Mouse (Mus musculus) liver, embryonic 14.5 days (tissue): ENCODE results near the gene Phldb1. TPM values are rescaled to one million over a fixed set of nuclear protein-coding genes. Genes with fewer than 3 reads are reported as not detected.
A peak's percentile ranks its signal among the peaks of the same experiment; 100 is the strongest.

Experiments used
- ATAC-seq: fragments of 200-750 bp; cut with Nextera tagmentation; 2 replicates; pipeline ENCODE4 v1.8.0; 2017; ENCODE audit warnings: moderate number of reproducible peaks, mild to moderate bottlenecking, moderate library complexity; ENCODE audit not compliant: insufficient read depth
- DNase-seq, 3 experiments: peaks; one replicate each; pipeline ENCODE4 v3.0.0-alpha.2; 2012 to 2013; ENCODE audit warnings: low read depth in 3 of 3, low spot score in 3 of 3
- H3K27ac ChIP-seq: fragments of 300-500 bp; sonication (generic); 2 replicates; pipeline ENCODE4 v1.5.1; 2014; ENCODE audit warnings: moderate library complexity, mild to moderate bottlenecking, control low read depth, inconsistent platforms
- H3K27me3 ChIP-seq: fragments of 300-500 bp; sonication (generic); 2 replicates; pipeline ENCODE4 v1.6.1; 2014; ENCODE audit warnings: mild to moderate bottlenecking, low read length, moderate library complexity; ENCODE audit not compliant: control insufficient read depth, insufficient read depth
- H3K36me3 ChIP-seq: fragments of 300-500 bp; sonication (generic); replicated peaks from 2 replicates; pipeline ENCODE4 v1.6.1; 2014; ENCODE audit warnings: low read depth; ENCODE audit not compliant: control insufficient read depth, insufficient read depth
- H3K4me1 ChIP-seq, 2 experiments: fragments of 200-500 bp in 1 of 2; fragments of 300-500 bp in 1 of 2; sonication (generic) in 1 of 2; replicated peaks; 2 replicates each; pipeline ENCODE4 v1.6.1; 2012 to 2014; ENCODE audit warnings: antibody characterized with exemption in 1 of 2, inconsistent platforms in 1 of 2, low read length in 1 of 2; ENCODE audit not compliant: control insufficient read depth in 2 of 2, insufficient read depth in 2 of 2
- H3K4me2 ChIP-seq: fragments of 300-500 bp; sonication (generic); 2 replicates; pipeline ENCODE4 v1.6.1; 2014; ENCODE audit warnings: low read depth, mild to moderate bottlenecking, control low read depth, moderate library complexity
- H3K4me3 ChIP-seq, 2 experiments: fragments of 200-500 bp in 1 of 2; fragments of 300-500 bp in 1 of 2; sonication (generic) in 1 of 2; 2 replicates each; pipeline ENCODE4 v1.5.1; 2012 to 2014; ENCODE audit warnings: low read depth in 2 of 2, low read length in 2 of 2, mild to moderate bottlenecking in 2 of 2, control low read depth in 1 of 2, inconsistent platforms in 1 of 2, moderate library complexity in 1 of 2; ENCODE audit not compliant: insufficient read depth in 1 of 2
- H3K9ac ChIP-seq: fragments of 300-500 bp; sonication (generic); replicated peaks from 2 replicates; pipeline ENCODE4 v1.6.1; 2014; ENCODE audit warnings: mild to moderate bottlenecking, control low read depth, moderate library complexity
- H3K9me3 ChIP-seq: fragments of 300-500 bp; sonication (generic); 2 replicates; pipeline ENCODE4 v1.6.1; 2016; ENCODE audit warnings: low read length, mixed read lengths; ENCODE audit not compliant: control insufficient read depth
- CTCF ChIP-seq: IDR thresholded peaks from 2 replicates; pipeline ENCODE4 v1.5.1; 2016; ENCODE audit warnings: antibody characterized with exemption, low read depth, control low read depth
- EP300 ChIP-seq: IDR thresholded peaks from 2 replicates; pipeline ENCODE4 v1.6.1; 2016; ENCODE audit warnings: antibody characterized with exemption, low read depth
- WGBS: fragments of 180-500 bp; shearing (Covaris S2); extraction: QIAGEN DNeasy Blood & Tissue Kit; methylation state at CpG from one replicate; pipeline ENCODE4 v1.1.7; 2014; ENCODE audit not compliant: insufficient replicate concordance; 5-methylcytosine and 5-hydroxymethylcytosine counted together
- polyA plus RNA-seq, 2 experiments: library from polyadenylated mRNA; depleted of rRNA in 1 of 2; stranded (reverse) in 1 of 2; unstranded in 1 of 2; fragments of >200 nt; fragmentation: Nextera tagmentation in 1 of 2; extraction: Ambion mirVana in 1 of 2; gene quantifications; 2 replicates each; pipeline versions ENCODE4 v1.2.1 to v1.2.3; 2012 to 2014

Phldb1 gene
- polyA plus RNA-seq, 2 experiments = 1.6 to 2.6 TPM

- H3K9ac ChIP-seq = peak within 1 kb of the TSS; percentile 99
- no peaks in the 10 kb centered on the region for H3K36me3 ChIP-seq
- TF ChIP-seq CTCF (0 out of 2 replicates have a peak, but pooled peaks have one; percentile 18), EP300 (no peak)
- DNase-seq (peak; percentile 74 to 84 (median 79)), ATAC-seq (peak; percentile 90)
- H3K4me2 ChIP-seq = peak within 1 kb of the TSS; percentile 95
- under 1% methylated on average over 82 of the region's 82 CpGs for WGBS
- no peaks in the 10 kb centered on the region for H3K27me3 ChIP-seq
- H3K4me3 ChIP-seq = peak within 1 kb of the TSS; percentile 79 to 96
- H3K9me3 ChIP-seq = no peaks in the 10 kb centered on the region
- H3K4me1 ChIP-seq = peaks cover 4 to 15% of the 10 kb centered on the region in 2 experiments
- H3K27ac ChIP-seq = peak within 1 kb of the TSS; percentile 87
Measured at GRCm38 (mm10) chr9:44767101-44768028, 32.4 kb upstream of the Phldb1 start, which contains the start of the genes Arcn1 and Ift46. Gene Arcn1, minus strand, starts transcription at chr9:44767845. Gene Ift46, plus strand, starts transcription at chr9:44767908.

GRCm38 (mm10) chr9:44760873-44761272 is 25.9 kb upstream of the Phldb1 start:
- Histone ChIP-seq H3K4me3 (no peak overlapping the region), H3K4me2 (no peak overlapping the region), H3K36me3 (peaks cover 23% of the 10 kb centered on the region), H3K9me3 (no peaks in the 10 kb centered on the region), H3K9ac (no peak overlapping the region), H3K4me1 (peaks cover 3 to 7% of the 10 kb centered on the region in 2 experiments), H3K27me3 (no peaks in the 10 kb centered on the region), H3K27ac (no peak overlapping the region)
- ATAC-seq = no peak
- no peak for DNase-seq
- TF ChIP-seq CTCF (no peak), EP300 (no peak)
- WGBS = 63% methylated on average over 2 of the region's 2 CpGs

DNA sequence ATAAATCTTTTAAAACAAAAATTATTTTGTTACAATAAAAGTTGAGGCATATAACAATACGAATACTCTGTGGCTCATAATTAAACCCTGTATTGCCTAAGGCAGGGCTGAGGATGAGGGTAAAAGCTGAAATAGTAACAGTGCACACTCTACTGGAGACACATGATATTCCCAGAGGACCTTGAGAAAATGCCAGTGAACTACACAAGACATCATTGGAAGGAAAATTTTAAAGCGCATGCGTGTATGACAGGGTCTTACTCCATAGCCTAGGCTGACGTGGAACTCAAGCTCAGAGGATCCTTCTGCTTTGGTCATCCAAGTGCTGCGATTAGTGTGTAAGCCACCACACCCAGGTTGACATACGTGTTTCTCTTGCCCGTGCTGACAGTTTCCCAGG is 13.5 kb upstream of the Phldb1 start:
- Histone ChIP-seq H3K9ac (no peak overlapping the region), H3K4me2 (no peak overlapping the region), H3K36me3 (peaks cover 73% of the 10 kb centered on the region), H3K27me3 (no peaks in the 10 kb centered on the region), H3K4me1 (no peaks in the 10 kb centered on the region), H3K9me3 (no peaks in the 10 kb centered on the region), H3K27ac (no peak overlapping the region), H3K4me3 (no peak overlapping the region)
- ATAC-seq (no peak), DNase-seq (no peak)
- no peak for TF ChIP-seq CTCF
- TF ChIP-seq EP300 = no peak
- 85% methylated on average over 7 of the region's 7 CpGs for WGBS

GRCm38 (mm10) chr9:44747341-44747740 is 12.3 kb upstream of the Phldb1 start:
- Histone ChIP-seq H3K9me3 (no peaks in the 10 kb centered on the region), H3K27me3 (no peaks in the 10 kb centered on the region), H3K27ac (no peak overlapping the region), H3K4me1 (no peaks in the 10 kb centered on the region), H3K36me3 (peaks cover 79% of the 10 kb centered on the region), H3K4me2 (no peak overlapping the region), H3K9ac (no peak overlapping the region), H3K4me3 (no peak overlapping the region)
- DNase-seq = no peak
- no peak for TF ChIP-seq CTCF
- no peak for TF ChIP-seq EP300
- 81% methylated on average over 3 of the region's 3 CpGs for WGBS
- no peak for ATAC-seq

- ATAC-seq = no peak
Measured at GRCm38 (mm10) chr9:44746666-44747065, 11.7 kb upstream of the Phldb1 start.

More at GRCm38 (mm10) chr9:44746666-44747065, 11.7 kb upstream of the Phldb1 start:
- Histone ChIP-seq H3K36me3 (peaks cover 75% of the 10 kb centered on the region), H3K4me2 (no peak overlapping the region), H3K9me3 (no peaks in the 10 kb centered on the region), H3K27me3 (no peaks in the 10 kb centered on the region), H3K27ac (no peak overlapping the region), H3K9ac (no peak overlapping the region), H3K4me3 (no peak overlapping the region), H3K4me1 (no peaks in the 10 kb centered on the region)
- TF ChIP-seq EP300 (no peak), CTCF (no peak)
- 83% methylated on average over 3 of the region's 3 CpGs for WGBS
- DNase-seq = no peak
